Mouse (Mus musculus) MEL (cell line): Measurements from ENCODE around the gene Gm26920. TPM values are rescaled to one million over a fixed set of nuclear protein-coding genes. Genes with fewer than 3 reads are reported as not detected.
A peak's percentile ranks its signal among the peaks of the same experiment; 100 is the strongest.

Experiments
- DNase-seq: peaks from one replicate; pipeline ENCODE4 v3.0.0; 2011; ENCODE audit warnings: low read depth, low spot score
- H3K27ac ChIP-seq: 2 replicates; pipeline ENCODE4 v1.5.1; 2012; ENCODE audit warnings: low read depth, mild to moderate bottlenecking, control low read depth, low read length, moderate library complexity; ENCODE audit not compliant: control insufficient read depth
- H3K27me3 ChIP-seq, 2 experiments: fragments of 150-350 bp in 1 of 2; sonication (generic) in 1 of 2; 2 replicates each; pipeline ENCODE4 v1.6.1; 2012; ENCODE audit warnings: low read length in 2 of 2, mild to moderate bottlenecking in 2 of 2, improper control_type of control experiment in 1 of 2, moderate library complexity in 1 of 2; ENCODE audit not compliant: insufficient read depth in 2 of 2, control insufficient read depth in 1 of 2
- H3K36me3 ChIP-seq, 2 experiments: 2 replicates each; pipeline ENCODE4 v1.6.1; 2012 to 2014; ENCODE audit warnings: low read length in 2 of 2, improper control_type of control experiment in 1 of 2, inconsistent platforms in 1 of 2, mild to moderate bottlenecking in 1 of 2; ENCODE audit not compliant: insufficient read depth in 2 of 2, control insufficient read depth in 1 of 2
- H3K4me1 ChIP-seq, 2 experiments: fragments of 150-350 bp in 1 of 2; sonication (generic) in 1 of 2; 2 replicates each; pipeline ENCODE4 v1.6.1; 2012; ENCODE audit warnings: low read length in 2 of 2, improper control_type of control experiment in 1 of 2, mild to moderate bottlenecking in 1 of 2; ENCODE audit not compliant: insufficient read depth in 2 of 2, control insufficient read depth in 1 of 2
- H3K4me3 ChIP-seq, 2 experiments: fragments of 150-350 bp in 1 of 2; sonication (generic) in 1 of 2; 2 replicates each; pipeline ENCODE4 v1.5.1; 2012; ENCODE audit warnings: low read depth in 2 of 2, low read length in 2 of 2, mild to moderate bottlenecking in 2 of 2, moderate library complexity in 2 of 2, control low read depth in 1 of 2, improper control_type of control experiment in 1 of 2; ENCODE audit not compliant: control insufficient read depth in 1 of 2, insufficient read depth in 1 of 2
- H3K79me2 ChIP-seq: 2 replicates; pipeline ENCODE4 v1.6.1; 2012; ENCODE audit warnings: mild to moderate bottlenecking, low read length, moderate library complexity; ENCODE audit not compliant: control insufficient read depth, poor library complexity, insufficient read depth
- H3K9ac ChIP-seq: 2 replicates; pipeline ENCODE4 v1.6.1; 2012; ENCODE audit warnings: low read depth, mild to moderate bottlenecking, control low read depth, low read length, moderate library complexity; ENCODE audit not compliant: control insufficient read depth, poor library complexity, severe bottlenecking
- H3K9me3 ChIP-seq: fragments of 150-350 bp; sonication (generic); replicated peaks from 2 replicates; pipeline ENCODE4 v1.6.1; 2012; ENCODE audit warnings: mild to moderate bottlenecking, low read length, improper control_type of control experiment, moderate library complexity; ENCODE audit not compliant: insufficient read depth
- BHLHE40 ChIP-seq: IDR thresholded peaks from 2 replicates; pipeline ENCODE4 v1.6.1; 2012; ENCODE audit warnings: low read depth, mild to moderate bottlenecking, inconsistent platforms, low read length, improper control_type of control experiment, borderline replicate concordance
- CHD1 ChIP-seq: IDR thresholded peaks from 2 replicates; pipeline ENCODE4 v1.6.1; 2012; ENCODE audit warnings: low read depth, mild to moderate bottlenecking, inconsistent platforms, low read length, improper control_type of control experiment
- CHD2 ChIP-seq: IDR thresholded peaks from 2 replicates; pipeline ENCODE4 v1.6.1; 2011; ENCODE audit warnings: low read length, improper control_type of control experiment
- E2F4 ChIP-seq: IDR thresholded peaks from 2 replicates; pipeline ENCODE4 v1.6.1; 2011; ENCODE audit warnings: low read depth, low read length, improper control_type of control experiment, borderline replicate concordance
- EP300 ChIP-seq, 2 experiments: IDR thresholded peaks; 2 replicates each; pipeline ENCODE4 v1.6.1; 2011; ENCODE audit warnings: improper control_type of control experiment in 2 of 2, low read length in 2 of 2, low read depth in 1 of 2, mild to moderate bottlenecking in 1 of 2
- ETS1 ChIP-seq: IDR thresholded peaks from 2 replicates; pipeline ENCODE4 v1.6.1; 2012; ENCODE audit warnings: low read depth, mild to moderate bottlenecking, inconsistent platforms, low read length, improper control_type of control experiment, moderate library complexity
- GABPA ChIP-seq: IDR thresholded peaks from 2 replicates; pipeline ENCODE4 v1.6.1; 2012; ENCODE audit warnings: low read depth, mild to moderate bottlenecking, inconsistent platforms, low read length, improper control_type of control experiment, moderate library complexity
- GATA1 ChIP-seq: IDR thresholded peaks from 2 replicates; pipeline ENCODE4 v1.6.1; 2011; ENCODE audit warnings: low read depth, low read length, improper control_type of control experiment
- JUND ChIP-seq: IDR thresholded peaks from 2 replicates; pipeline ENCODE4 v1.6.1; 2011; ENCODE audit warnings: low read depth, mild to moderate bottlenecking, improper control_type of control experiment, low read length
- KAT2A ChIP-seq: conservative IDR thresholded peaks from 2 replicates; pipeline ENCODE4 v1.6.1; 2012; ENCODE audit warnings: low read depth, low read length, improper control_type of control experiment, inconsistent platforms
- MAFK ChIP-seq: IDR thresholded peaks from 2 replicates; pipeline ENCODE4 v1.6.1; 2011; ENCODE audit warnings: low read depth, mild to moderate bottlenecking, low read length, improper control_type of control experiment, borderline replicate concordance
- MAX ChIP-seq: IDR thresholded peaks from 2 replicates; pipeline ENCODE4 v1.6.1; 2011; ENCODE audit warnings: low read length, improper control_type of control experiment
- MAZ ChIP-seq: IDR thresholded peaks from 2 replicates; pipeline ENCODE4 v1.6.1; 2012; ENCODE audit warnings: low read depth, mild to moderate bottlenecking, inconsistent platforms, low read length, improper control_type of control experiment
- MEF2A ChIP-seq: IDR thresholded peaks from 2 replicates; pipeline ENCODE4 v1.6.1; 2014; ENCODE audit warnings: low read depth, mild to moderate bottlenecking, inconsistent platforms, low read length, improper control_type of control experiment; ENCODE audit not compliant: poor library complexity, insufficient replicate concordance, severe bottlenecking; ENCODE audit errors: extremely low read depth
- MXI1 ChIP-seq: IDR thresholded peaks from 2 replicates; pipeline ENCODE4 v1.6.1; 2011; ENCODE audit warnings: mild to moderate bottlenecking, low read depth, low read length, improper control_type of control experiment
- MYB ChIP-seq: IDR thresholded peaks from 2 replicates; pipeline ENCODE4 v1.6.1; 2011; ENCODE audit warnings: mild to moderate bottlenecking, low read depth, low read length, improper control_type of control experiment
- MYC ChIP-seq: IDR thresholded peaks from 2 replicates; pipeline ENCODE4 v1.6.1; 2011; ENCODE audit warnings: low read depth, mild to moderate bottlenecking, low read length, improper control_type of control experiment, moderate library complexity
- NELFE ChIP-seq: IDR thresholded peaks from 2 replicates; pipeline ENCODE4 v1.6.1; 2011; ENCODE audit warnings: low read depth, low read length, improper control_type of control experiment
- NRF1 ChIP-seq: IDR thresholded peaks from 2 replicates; pipeline ENCODE4 v1.6.1; 2014; ENCODE audit warnings: low read depth, mild to moderate bottlenecking, inconsistent platforms, low read length, improper control_type of control experiment, moderate library complexity; ENCODE audit not compliant: poor library complexity, insufficient read depth, severe bottlenecking
- POLR2A ChIP-seq, 2 experiments: IDR thresholded peaks; 2 replicates each; pipeline ENCODE4 v1.6.1; 2011 to 2012; ENCODE audit warnings: low read length in 2 of 2, mild to moderate bottlenecking in 2 of 2, control low read depth in 1 of 2, improper control_type of control experiment in 1 of 2, low read depth in 1 of 2, moderate library complexity in 1 of 2; ENCODE audit not compliant: control insufficient read depth in 1 of 2, insufficient read depth in 1 of 2, poor library complexity in 1 of 2
- POLR2AphosphoS2 ChIP-seq: IDR thresholded peaks from 2 replicates; pipeline ENCODE4 v1.6.1; 2011; ENCODE audit warnings: low read length, improper control_type of control experiment
- POLR2AphosphoS5 ChIP-seq: IDR thresholded peaks from 2 replicates; pipeline ENCODE4 v1.6.1; 2012; ENCODE audit warnings: low read depth, borderline replicate concordance, mild to moderate bottlenecking, inconsistent platforms, low read length, moderate library complexity, mixed read lengths
- RAD21 ChIP-seq: IDR thresholded peaks from 2 replicates; pipeline ENCODE4 v1.6.1; 2011; ENCODE audit warnings: mild to moderate bottlenecking, low read depth, low read length, improper control_type of control experiment
- RCOR1 ChIP-seq: IDR thresholded peaks from 2 replicates; pipeline ENCODE4 v1.6.1; 2012; ENCODE audit warnings: low read depth, mild to moderate bottlenecking, inconsistent platforms, low read length, improper control_type of control experiment
- SIN3A ChIP-seq: IDR thresholded peaks from 2 replicates; pipeline ENCODE4 v1.6.1; 2012; ENCODE audit warnings: low read length, improper control_type of control experiment, inconsistent platforms
- SMC3 ChIP-seq: IDR thresholded peaks from 2 replicates; pipeline ENCODE4 v1.6.1; 2011; ENCODE audit warnings: low read depth, low read length, improper control_type of control experiment
- TAL1 ChIP-seq: IDR thresholded peaks from 2 replicates; pipeline ENCODE4 v1.6.1; 2012; ENCODE audit warnings: mild to moderate bottlenecking, inconsistent platforms, low read length, moderate library complexity, mixed read lengths
- TBP ChIP-seq: IDR thresholded peaks from 2 replicates; pipeline ENCODE4 v1.8.0; 2011; ENCODE audit warnings: low read depth, low read length, improper control_type of control experiment
- TCF12 ChIP-seq: IDR thresholded peaks from 2 replicates; pipeline ENCODE4 v1.6.1; 2014; ENCODE audit warnings: low read depth, mild to moderate bottlenecking, inconsistent platforms, low read length, improper control_type of control experiment, moderate library complexity
- UBTF ChIP-seq: IDR thresholded peaks from 2 replicates; pipeline ENCODE4 v1.6.1; 2012; ENCODE audit warnings: low read depth, mild to moderate bottlenecking, inconsistent platforms, low read length, improper control_type of control experiment, moderate library complexity, borderline replicate concordance; ENCODE audit not compliant: insufficient read depth
- USF1 ChIP-seq: IDR thresholded peaks from 2 replicates; pipeline ENCODE4 v1.6.1; 2014; ENCODE audit warnings: low read depth, mild to moderate bottlenecking, inconsistent platforms, low read length, improper control_type of control experiment, moderate library complexity
- USF2 ChIP-seq, 2 experiments: IDR thresholded peaks; 2 replicates each; pipeline ENCODE4 v1.6.1; 2011 to 2012; ENCODE audit warnings: improper control_type of control experiment in 2 of 2, low read length in 2 of 2, borderline replicate concordance in 1 of 2, inconsistent platforms in 1 of 2, low read depth in 1 of 2, mild to moderate bottlenecking in 1 of 2; ENCODE audit not compliant: insufficient read depth in 1 of 2
- ZC3H11A ChIP-seq: IDR thresholded peaks from 2 replicates; pipeline ENCODE4 v1.6.1; 2012; ENCODE audit warnings: low read depth, mild to moderate bottlenecking, inconsistent platforms, low read length, improper control_type of control experiment
- ZMIZ1 ChIP-seq: IDR thresholded peaks from 2 replicates; pipeline ENCODE4 v1.6.1; 2012; ENCODE audit warnings: low read depth, mild to moderate bottlenecking, inconsistent platforms, low read length, improper control_type of control experiment, moderate library complexity
- ZNF384 ChIP-seq: IDR thresholded peaks from 2 replicates; pipeline ENCODE4 v1.6.1; 2012; ENCODE audit warnings: low read depth, mild to moderate bottlenecking, inconsistent platforms, low read length, improper control_type of control experiment
- polyA plus RNA-seq, 2 experiments: library from polyadenylated mRNA; stranded (reverse) in 1 of 2; unstranded in 1 of 2; fragments of >175 nt in 1 of 2; fragments of >200 nt in 1 of 2; gene quantifications; 2 replicates each; pipeline versions ENCODE4 v1.2.1 to v1.2.4; 2012; ENCODE audit warnings: low replicate concordance in 2 of 2, low read depth in 1 of 2; ENCODE audit not compliant: insufficient read length in 2 of 2, insufficient read depth in 1 of 2, missing spikeins in 1 of 2
- total RNA-seq: library from RNA; depleted of rRNA; stranded (reverse); fragments of 300-350 nt; gene quantifications from 2 replicates; pipeline ENCODE4 v1.2.3, GENCODE M21; 2012

Gene Gm26920
- total and polyA plus RNA-seq, 3 experiments: 0.62 TPM; not detected in 2

- H3K27ac ChIP-seq: peak within 1 kb of the TSS; percentile 83
- no peaks in the 10 kb centered on the region for H3K27me3 ChIP-seq
- peaks cover 4% of the 10 kb centered on the region; the same call in 1 of the 2 replicates for H3K79me2 ChIP-seq
- H3K4me1 ChIP-seq: peaks cover 0 to 12% of the 10 kb centered on the region in 2 experiments; a peak in 3 of 4 replicates
- peak; percentile 96 for DNase-seq
- peaks cover 0 to 8% of the 10 kb centered on the region in 2 experiments; a peak in 2 of 4 replicates for H3K36me3 ChIP-seq
- peak within 1 kb of the TSS; percentile 80 for H3K9ac ChIP-seq
- peak within 1 kb of the TSS; percentile 83 to 88 for H3K4me3 ChIP-seq
- H3K9me3 ChIP-seq: no peaks in the 10 kb centered on the region
- TF ChIP-seq NELFE: peak; percentile 58
- TF ChIP-seq POLR2A (IDR thresholded peaks at IDR 0.05; ENCODE audit: control insufficient read depth in 1 of 2, insufficient read depth in 1 of 2, low read depth in 1 of 2, low read length in 2 of 2, poor library complexity in 1 of 2): peak; percentile 63 to 82; a peak in 3 of 4 replicates
- TF ChIP-seq E2F4: peak; percentile 44; the same call in 1 of the 2 replicates
- TF ChIP-seq USF2 (IDR thresholded peaks at IDR 0.05; ENCODE audit: borderline replicate concordance in 1 of 2, insufficient read depth in 1 of 2, low read depth in 1 of 2, low read length in 2 of 2): no peak
- TF ChIP-seq ETS1: peak; percentile 28; the same call in 1 of the 2 replicates
- no peak for TF ChIP-seq JUND
- TF ChIP-seq MYB: no peak
- no peak for TF ChIP-seq ZNF384
- TF ChIP-seq TBP: peak; percentile 64; the same call in 1 of the 2 replicates
- TF ChIP-seq SIN3A: peak; percentile 76
- no peak for TF ChIP-seq CHD1
- TF ChIP-seq GABPA: no peak
- no peak for TF ChIP-seq BHLHE40
- no peak for TF ChIP-seq MAFK
- no peak for TF ChIP-seq POLR2AphosphoS5
- peak; percentile 89 for TF ChIP-seq NRF1
- TF ChIP-seq ZMIZ1: 0 out of 2 replicates have a peak, but pooled peaks have one; percentile 26
- TF ChIP-seq GATA1: peak; percentile 58
- no peak for TF ChIP-seq MAX
- TF ChIP-seq SMC3: peak; percentile 21; the same call in 1 of the 2 replicates
- TF ChIP-seq TAL1: no peak
- 0 out of 2 replicates have a peak, but pooled peaks have one; percentile 7 for TF ChIP-seq ZC3H11A
- peak; percentile 70; the same call in 1 of the 2 replicates for TF ChIP-seq MYC
- TF ChIP-seq UBTF: no peak
- TF ChIP-seq RAD21: no peak
- TF ChIP-seq EP300 (IDR thresholded peaks at IDR 0.05; ENCODE audit: low read depth in 1 of 2, low read length in 2 of 2): 0 out of 4 replicates have a peak, but pooled peaks of 1 of the 2 experiments have one; percentile 21
- TF ChIP-seq MEF2A: no peak
- TF ChIP-seq TCF12: peak; percentile 62
- peak; percentile 81; the same call in 1 of the 2 replicates for TF ChIP-seq MAZ
- TF ChIP-seq POLR2AphosphoS2: 0 out of 2 replicates have a peak, but pooled peaks have one; percentile 48
- TF ChIP-seq KAT2A: peak; percentile 82
- no peak for TF ChIP-seq USF1
- peak; percentile 86 for TF ChIP-seq MXI1
- TF ChIP-seq CHD2: peak; percentile 85
- peak; percentile 33; the same call in 1 of the 2 replicates for TF ChIP-seq RCOR1
Observed at GRCm38 (mm10) chr7:30094646-30095429, 4.6 kb upstream of the Gm26920 start, which contains the start of gene Zfp260. Gene Zfp260 (plus strand): TSS chr7:30094777.
